Mouse (Mus musculus) forebrain, embryonic 14.5 days (tissue): ENCODE results near the gene 4930572O03Rik. TPM values are rescaled to one million over a fixed set of nuclear protein-coding genes. Genes with fewer than 3 reads are reported as not detected.
"Not testable (repeated sequence)": the region's sequence is repeated elsewhere in the genome, so short reads cannot be mapped to it uniquely, and the experiment has no call there.

Experiments used
- ATAC-seq: fragments of 200-750 bp; cut with Nextera tagmentation; 2 replicates; pipeline ENCODE4 v1.8.0; 2017; ENCODE audit warnings: mild to moderate bottlenecking, moderate library complexity
- DNase-seq: peaks from one replicate; pipeline ENCODE4 v3.0.0-alpha.2; 2015; ENCODE audit warnings: low spot score
- H3K27ac ChIP-seq: fragments of 300-500 bp; sonication (generic); 2 replicates; pipeline ENCODE4 v1.5.1; 2014; ENCODE audit warnings: low read depth, mild to moderate bottlenecking, control low read depth, low read length, moderate library complexity
- H3K27me3 ChIP-seq: fragments of 300-500 bp; sonication (generic); replicated peaks from 2 replicates; pipeline ENCODE4 v1.6.1; 2014; ENCODE audit warnings: low read length, control low read depth, mixed read lengths; ENCODE audit not compliant: control insufficient read depth, insufficient read depth
- H3K36me3 ChIP-seq: fragments of 300-500 bp; sonication (generic); 2 replicates; pipeline ENCODE4 v1.6.1; 2014; ENCODE audit warnings: low read length, control low read depth; ENCODE audit not compliant: control insufficient read depth, insufficient read depth
- H3K4me1 ChIP-seq: fragments of 300-500 bp; sonication (generic); 2 replicates; pipeline ENCODE4 v1.6.1; 2014; ENCODE audit warnings: antibody characterized with exemption, low read length, control low read depth; ENCODE audit not compliant: control insufficient read depth, insufficient read depth
- H3K4me2 ChIP-seq: fragments of 300-500 bp; sonication (generic); 2 replicates; pipeline ENCODE4 v1.6.1; 2014; ENCODE audit warnings: mild to moderate bottlenecking, control low read depth, low read length
- H3K4me3 ChIP-seq: fragments of 300-500 bp; sonication (generic); 2 replicates; pipeline ENCODE4 v1.5.1; 2014; ENCODE audit warnings: low read depth, low read length, control low read depth
- H3K9ac ChIP-seq: fragments of 300-500 bp; sonication (generic); 2 replicates; pipeline ENCODE4 v1.6.1; 2014; ENCODE audit warnings: mild to moderate bottlenecking, low read length, control low read depth, moderate library complexity
- H3K9me3 ChIP-seq: fragments of 300-500 bp; sonication (generic); replicated peaks from 2 replicates; pipeline ENCODE4 v1.6.1; 2016; ENCODE audit warnings: low read length, control low read depth, mixed read lengths; ENCODE audit not compliant: control insufficient read depth
- whole genome bisulfite sequencing: fragments of 180-500 bp; shearing (Covaris S2); extraction: QIAGEN DNeasy Blood & Tissue Kit; methylation state at CpG from one replicate; pipeline ENCODE4 v1.1.7; 2014; 5-methylcytosine and 5-hydroxymethylcytosine counted together
- polyA plus RNA-seq: library from polyadenylated mRNA; unstranded; fragments of >200 nt; fragmentation: Nextera tagmentation; extraction: Ambion mirVana; gene quantifications from 2 replicates; pipeline ENCODE4 v1.2.1, GENCODE M21; 2014

4930572O03Rik gene
- polyA plus RNA-seq, 1 experiment from 2014 or later = not detected

- not testable (repeated sequence) for H3K4me2 ChIP-seq, H3K36me3 ChIP-seq, H3K4me1 ChIP-seq, H3K27me3 ChIP-seq, H3K27ac ChIP-seq, H3K4me3 ChIP-seq, H3K9me3 ChIP-seq, ATAC-seq, H3K9ac ChIP-seq
- peak; percentile 10 for DNase-seq
- WGBS = 41% methylated on average over 6 of the region's 6 CpGs
Measured at GRCm38 (mm10) chr5:15645707-15646106, 11.2 kb downstream of the 4930572O03Rik start.

DNA sequence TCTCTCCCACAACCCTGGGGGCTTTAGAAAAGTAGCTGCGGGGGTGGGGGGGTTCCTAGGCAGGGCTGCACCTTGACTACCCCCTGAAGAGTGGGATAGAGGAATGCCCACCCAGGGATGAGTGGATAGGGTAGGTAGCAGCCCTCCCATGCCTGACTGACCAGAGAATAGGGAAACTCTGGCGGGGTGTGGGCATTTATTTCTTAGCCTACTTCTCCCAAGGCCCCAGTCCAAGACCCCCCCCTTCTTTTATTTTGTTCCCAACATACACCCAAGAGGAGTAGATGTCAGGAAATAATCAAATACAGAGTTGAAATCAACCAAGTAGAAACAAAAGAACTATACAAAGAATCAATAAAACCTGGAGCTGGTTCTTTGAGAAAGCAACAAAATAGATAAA, 19.2 kb downstream of the 4930572O03Rik start:
- H3K9me3 ChIP-seq, H3K4me1 ChIP-seq, DNase-seq, H3K9ac ChIP-seq, H3K27me3 ChIP-seq, H3K27ac ChIP-seq, H3K4me3 ChIP-seq, H3K36me3 ChIP-seq, H3K4me2 ChIP-seq, ATAC-seq: not testable (repeated sequence)
- WGBS = 76% methylated on average over 2 of the region's 2 CpGs

GRCm38 (mm10) chr5:15630068-15630467, 26.8 kb downstream of the 4930572O03Rik start:
- H3K4me3 ChIP-seq = not testable (repeated sequence)
- 31% methylated on average over 5 of the region's 5 CpGs for WGBS

GRCm38 (mm10) chr5:15628136-15628535, 28.7 kb downstream of the 4930572O03Rik start:
- not testable (repeated sequence) for H3K9me3 ChIP-seq, H3K36me3 ChIP-seq, H3K4me1 ChIP-seq, H3K27ac ChIP-seq, DNase-seq, ATAC-seq, H3K27me3 ChIP-seq, H3K4me3 ChIP-seq, H3K4me2 ChIP-seq, H3K9ac ChIP-seq
- whole genome bisulfite sequencing = 42% methylated on average over 1 of the region's 1 CpGs

More at GRCm38 (mm10) chr5:15630068-15630467, 26.8 kb downstream of the 4930572O03Rik start:
- H3K4me1 ChIP-seq, H3K27me3 ChIP-seq, ATAC-seq, H3K4me2 ChIP-seq, H3K27ac ChIP-seq, H3K9me3 ChIP-seq, H3K36me3 ChIP-seq, H3K9ac ChIP-seq: not testable (repeated sequence)
- DNase-seq = peak; percentile 36

GRCm38 (mm10) chr5:15618764-15619163, 38.1 kb downstream of the 4930572O03Rik start, which contains the start of gene Speer4d:
Gene Speer4d, plus strand, starts transcription at chr5:15619064.
- H3K27ac ChIP-seq, ATAC-seq, H3K27me3 ChIP-seq, H3K9me3 ChIP-seq, H3K4me1 ChIP-seq, H3K36me3 ChIP-seq, H3K4me3 ChIP-seq, H3K9ac ChIP-seq, H3K4me2 ChIP-seq, DNase-seq: not testable (repeated sequence)
- 70% methylated on average over 1 of the region's 1 CpGs for WGBS

DNA sequence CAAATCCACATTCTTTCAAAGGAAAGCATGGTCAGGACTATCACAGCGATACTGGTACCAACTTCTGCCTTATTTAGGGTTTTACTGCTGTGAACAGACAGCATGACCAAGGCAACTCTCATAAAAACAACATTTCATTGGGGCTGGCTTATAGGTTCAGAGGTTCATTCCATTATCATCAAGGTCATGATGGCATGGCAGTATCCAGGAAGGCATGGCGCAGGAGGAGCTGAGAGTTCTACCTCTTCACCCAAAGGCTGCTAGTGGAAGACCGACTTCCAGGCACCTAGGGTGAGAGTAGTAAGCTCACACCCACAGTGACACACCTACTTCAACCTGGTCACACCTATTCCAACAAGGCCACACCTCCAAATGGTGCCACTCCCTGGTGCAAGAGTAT, 40.7 kb downstream of the 4930572O03Rik start:
- H3K9ac ChIP-seq, H3K4me2 ChIP-seq, H3K9me3 ChIP-seq, H3K36me3 ChIP-seq, H3K27me3 ChIP-seq, H3K4me1 ChIP-seq, ATAC-seq, H3K4me3 ChIP-seq, H3K27ac ChIP-seq, DNase-seq: not testable (repeated sequence)
- 77% methylated on average over 3 of the region's 3 CpGs for WGBS

- H3K27me3 ChIP-seq, H3K9me3 ChIP-seq, ATAC-seq, H3K4me3 ChIP-seq, H3K4me1 ChIP-seq, H3K4me2 ChIP-seq, H3K36me3 ChIP-seq, H3K27ac ChIP-seq, H3K9ac ChIP-seq: not testable (repeated sequence)
- peak; percentile 59 for DNase-seq
- WGBS = 4% methylated on average over 1 of the region's 1 CpGs
Measured at GRCm38 (mm10) chr5:15610695-15611094, 46.2 kb downstream of the 4930572O03Rik start.

GRCm38 (mm10) chr5:15606677-15607076, 50.2 kb downstream of the 4930572O03Rik start:
- not testable (repeated sequence) for H3K27ac ChIP-seq, H3K4me2 ChIP-seq, H3K36me3 ChIP-seq, H3K4me1 ChIP-seq, H3K9me3 ChIP-seq, H3K27me3 ChIP-seq, H3K4me3 ChIP-seq, H3K9ac ChIP-seq, DNase-seq
- WGBS = 67% methylated on average over 6 of the region's 6 CpGs
- peak; percentile 29; the same call in 1 of the 2 replicates for ATAC-seq

- not testable (repeated sequence) for DNase-seq, ATAC-seq, H3K4me2 ChIP-seq, H3K36me3 ChIP-seq, H3K27me3 ChIP-seq, H3K27ac ChIP-seq, H3K9ac ChIP-seq, H3K4me3 ChIP-seq, H3K4me1 ChIP-seq
- 77% methylated on average over 8 of the region's 8 CpGs for WGBS
- peaks cover 16% of the 10 kb centered on the region for H3K9me3 ChIP-seq
Measured at GRCm38 (mm10) chr5:15603585-15603984, 53.3 kb downstream of the 4930572O03Rik start.
